Mouse (Mus musculus): ENCODE results near the gene Rgl2. TPM values are rescaled to one million over a fixed set of nuclear protein-coding genes. Genes with fewer than 3 reads are reported as not detected.

Rgl2 gene
- polyA plus RNA-seq, 1 experiment from 2014 or later, result 28.2 TPM

GRCm38 (mm10) chr17:33911813-33912414 is 17.4 kb upstream of the Rgl2 start:
- H3K4me3 ChIP-seq (ENCODE audit: low read length), result peak overlapping the region; percentile 13; the same call in 1 of the 2 replicates

GRCm38 (mm10) chr17:33913264-33913663 is 16.1 kb upstream of the Rgl2 start:
- H3K36me3 ChIP-seq (ENCODE audit: control insufficient read depth, insufficient read depth, low read length), result peaks cover 42% of the 10 kb centered on the region
- 91% methylated on average over 10 of the region's 10 CpGs for WGBS
- peaks cover 23% of the 10 kb centered on the region for H3K4me1 ChIP-seq (ENCODE audit: control insufficient read depth, insufficient read depth, low read length)
- no peaks in the 10 kb centered on the region for H3K9me3 ChIP-seq (ENCODE audit: control insufficient read depth, low read length)
- no peaks in the 10 kb centered on the region for H3K27me3 ChIP-seq (ENCODE audit: control insufficient read depth, insufficient read depth, low read length)
- no peak overlapping the region for H3K4me2 ChIP-seq (replicated peaks; ENCODE audit: low read depth, low read length)
- no peak overlapping the region for H3K9ac ChIP-seq (ENCODE audit: low read depth, low read length)
- H3K4me3 ChIP-seq (ENCODE audit: low read length), result no peak overlapping the region
- ATAC-seq (ENCODE audit: low FRiP score, low TSS enrichment), result no peak
- H3K27ac ChIP-seq (ENCODE audit: low read depth, low read length), result no peak overlapping the region

More at GRCm38 (mm10) chr17:33911813-33912414, 17.4 kb upstream of the Rgl2 start:
- peak overlapping the region; percentile 30; the same call in 1 of the 2 replicates for H3K27ac ChIP-seq (ENCODE audit: low read depth, low read length)
- peaks cover 42% of the 10 kb centered on the region for H3K36me3 ChIP-seq (ENCODE audit: control insufficient read depth, insufficient read depth, low read length)
- no peaks in the 10 kb centered on the region for H3K27me3 ChIP-seq (ENCODE audit: control insufficient read depth, insufficient read depth, low read length)
- H3K4me1 ChIP-seq (ENCODE audit: control insufficient read depth, insufficient read depth, low read length), result peaks cover 23% of the 10 kb centered on the region
- H3K4me2 ChIP-seq (replicated peaks; ENCODE audit: low read depth, low read length), result peak overlapping the region; percentile 24
- no peaks in the 10 kb centered on the region for H3K9me3 ChIP-seq (ENCODE audit: control insufficient read depth, low read length)
- 47% methylated on average over 28 of the region's 28 CpGs for WGBS
- ATAC-seq (ENCODE audit: low FRiP score, low TSS enrichment), result no peak
- H3K9ac ChIP-seq (ENCODE audit: low read depth, low read length), result peak overlapping the region; percentile 23; the same call in 1 of the 2 replicates

GRCm38 (mm10) chr17:33913905-33914304 is 15.4 kb upstream of the Rgl2 start:
- 95% methylated on average over 8 of the region's 8 CpGs for WGBS
- H3K9me3 ChIP-seq (ENCODE audit: control insufficient read depth, low read length), result no peaks in the 10 kb centered on the region
- peaks cover 24% of the 10 kb centered on the region for H3K4me1 ChIP-seq (ENCODE audit: control insufficient read depth, insufficient read depth, low read length)
- H3K4me2 ChIP-seq (replicated peaks; ENCODE audit: low read depth, low read length), result no peak overlapping the region
- H3K4me3 ChIP-seq (ENCODE audit: low read length), result no peak overlapping the region
- H3K27ac ChIP-seq (ENCODE audit: low read depth, low read length), result no peak overlapping the region
- peaks cover 42% of the 10 kb centered on the region for H3K36me3 ChIP-seq (ENCODE audit: control insufficient read depth, insufficient read depth, low read length)
- no peaks in the 10 kb centered on the region for H3K27me3 ChIP-seq (ENCODE audit: control insufficient read depth, insufficient read depth, low read length)
- ATAC-seq (ENCODE audit: low FRiP score, low TSS enrichment), result no peak
- H3K9ac ChIP-seq (ENCODE audit: low read depth, low read length), result no peak overlapping the region

- peak overlapping the region; percentile 65; the same call in 1 of the 2 replicates for H3K9ac ChIP-seq (ENCODE audit: low read depth, low read length)
- H3K4me1 ChIP-seq (ENCODE audit: control insufficient read depth, insufficient read depth, low read length), result peaks cover 29% of the 10 kb centered on the region
- H3K9me3 ChIP-seq (ENCODE audit: control insufficient read depth, low read length), result no peaks in the 10 kb centered on the region
- no peaks in the 10 kb centered on the region for H3K27me3 ChIP-seq (ENCODE audit: control insufficient read depth, insufficient read depth, low read length)
- no peak for ATAC-seq (ENCODE audit: low FRiP score, low TSS enrichment)
- H3K4me3 ChIP-seq (ENCODE audit: low read length), result peak overlapping the region; percentile 61; the same call in 1 of the 2 replicates
- WGBS, result 79% methylated on average over 13 of the region's 13 CpGs
- H3K36me3 ChIP-seq (ENCODE audit: control insufficient read depth, insufficient read depth, low read length), result peaks cover 42% of the 10 kb centered on the region
- no peak overlapping the region for H3K27ac ChIP-seq (ENCODE audit: low read depth, low read length)
- H3K4me2 ChIP-seq (replicated peaks; ENCODE audit: low read depth, low read length), result peak overlapping the region; percentile 57
These were observed 14.4 kb upstream of the Rgl2 start for GRCm38 (mm10) chr17:33914969-33915391.

- Histone ChIP-seq H3K4me1 (ENCODE audit: control insufficient read depth, insufficient read depth, low read length) (peaks cover 24% of the 10 kb centered on the region; the same call in 1 of the 2 replicates), H3K9ac (ENCODE audit: low read depth, low read length) (peak within 1 kb of the TSS; percentile 65), H3K9me3 (ENCODE audit: control insufficient read depth, low read length) (no peaks in the 10 kb centered on the region), H3K27me3 (ENCODE audit: control insufficient read depth, insufficient read depth, low read length) (no peaks in the 10 kb centered on the region), H3K4me3 (ENCODE audit: low read length) (peak within 1 kb of the TSS; percentile 61), H3K4me2 (replicated peaks; ENCODE audit: low read depth, low read length) (peak within 1 kb of the TSS; percentile 57), H3K36me3 (ENCODE audit: control insufficient read depth, insufficient read depth, low read length) (peaks cover 40% of the 10 kb centered on the region), H3K27ac (ENCODE audit: low read depth, low read length) (peak within 1 kb of the TSS; percentile 86)
- ATAC-seq (ENCODE audit: low FRiP score, low TSS enrichment), result peak; percentile 90
- WGBS, result under 1% methylated on average over 33 of the region's 34 CpGs
These were observed 13.6 kb upstream of the Rgl2 start, which contains the start of the genes Tapbp and Zbtb22 for GRCm38 (mm10) chr17:33915671-33916250. TSS of gene Tapbp (plus strand) at chr17:33915899. TSS of gene Zbtb22 (plus strand) at chr17:33915904.

GRCm38 (mm10) chr17:33916294-33916693 is 13.0 kb upstream of the Rgl2 start:
- 1% methylated on average over 13 of the region's 20 CpGs for WGBS
- Histone ChIP-seq H3K4me3 (ENCODE audit: low read length) (peak overlapping the region; percentile 61), H3K36me3 (ENCODE audit: control insufficient read depth, insufficient read depth, low read length) (peaks cover 35% of the 10 kb centered on the region), H3K27me3 (ENCODE audit: control insufficient read depth, insufficient read depth, low read length) (no peaks in the 10 kb centered on the region), H3K9ac (ENCODE audit: low read depth, low read length) (peak overlapping the region; percentile 65), H3K9me3 (ENCODE audit: control insufficient read depth, low read length) (no peaks in the 10 kb centered on the region), H3K4me1 (ENCODE audit: control insufficient read depth, insufficient read depth, low read length) (peaks cover 20% of the 10 kb centered on the region; the same call in 1 of the 2 replicates), H3K4me2 (replicated peaks; ENCODE audit: low read depth, low read length) (peak overlapping the region; percentile 57), H3K27ac (ENCODE audit: low read depth, low read length) (peak overlapping the region; percentile 86)
- ATAC-seq (ENCODE audit: low FRiP score, low TSS enrichment), result peak; percentile 7

- H3K9me3 ChIP-seq (ENCODE audit: control insufficient read depth, low read length), result no peaks in the 10 kb centered on the region
- no peak for ATAC-seq (ENCODE audit: low FRiP score, low TSS enrichment)
- WGBS, result 79% methylated on average over 31 of the region's 31 CpGs
- H3K27ac ChIP-seq (ENCODE audit: low read depth, low read length), result no peak overlapping the region
- peaks cover 14% of the 10 kb centered on the region; the same call in 1 of the 2 replicates for H3K4me1 ChIP-seq (ENCODE audit: control insufficient read depth, insufficient read depth, low read length)
- peaks cover 27% of the 10 kb centered on the region for H3K36me3 ChIP-seq (ENCODE audit: control insufficient read depth, insufficient read depth, low read length)
- peak overlapping the region; percentile 61 for H3K4me3 ChIP-seq (ENCODE audit: low read length)
- peak overlapping the region; percentile 65; the same call in 1 of the 2 replicates for H3K9ac ChIP-seq (ENCODE audit: low read depth, low read length)
- H3K27me3 ChIP-seq (ENCODE audit: control insufficient read depth, insufficient read depth, low read length), result no peaks in the 10 kb centered on the region
- H3K4me2 ChIP-seq (replicated peaks; ENCODE audit: low read depth, low read length), result peak overlapping the region; percentile 57
These were observed 12.3 kb upstream of the Rgl2 start for GRCm38 (mm10) chr17:33916847-33917655.

- ATAC-seq (ENCODE audit: low FRiP score, low TSS enrichment), result no peak
- no peak overlapping the region for H3K4me2 ChIP-seq (replicated peaks; ENCODE audit: low read depth, low read length)
- H3K4me3 ChIP-seq (ENCODE audit: low read length), result no peak overlapping the region; the same call in 1 of the 2 replicates
These were observed 11.6 kb upstream of the Rgl2 start for GRCm38 (mm10) chr17:33917656-33918292.

More at GRCm38 (mm10) chr17:33917656-33918292, 11.6 kb upstream of the Rgl2 start:
- H3K36me3 ChIP-seq (ENCODE audit: control insufficient read depth, insufficient read depth, low read length), result peaks cover 21% of the 10 kb centered on the region
- no peaks in the 10 kb centered on the region for H3K9me3 ChIP-seq (ENCODE audit: control insufficient read depth, low read length)
- H3K27ac ChIP-seq (ENCODE audit: low read depth, low read length), result no peak overlapping the region
- no peak overlapping the region for H3K9ac ChIP-seq (ENCODE audit: low read depth, low read length)
- no peaks in the 10 kb centered on the region for H3K27me3 ChIP-seq (ENCODE audit: control insufficient read depth, insufficient read depth, low read length)
- peaks cover 12% of the 10 kb centered on the region; the same call in 1 of the 2 replicates for H3K4me1 ChIP-seq (ENCODE audit: control insufficient read depth, insufficient read depth, low read length)
- 87% methylated on average over 18 of the region's 18 CpGs for WGBS
